Mouse (Mus musculus) urinary bladder, postnatal 0 days (tissue): Measurements from ENCODE around the gene Scyl1. TPM values are rescaled to one million over a fixed set of nuclear protein-coding genes. Genes with fewer than 3 reads are reported as not detected.

Experiments used
- polyA plus RNA-seq: library from polyadenylated mRNA; unstranded; fragments of >200 nt; fragmentation: Nextera tagmentation; extraction: Ambion mirVana; gene quantifications from 2 replicates; pipeline ENCODE4 v1.2.1, GENCODE M21; 2015

The Scyl1 gene
- polyA plus RNA-seq = 62.1 and 63.5 TPM in 2 replicates

DNA sequence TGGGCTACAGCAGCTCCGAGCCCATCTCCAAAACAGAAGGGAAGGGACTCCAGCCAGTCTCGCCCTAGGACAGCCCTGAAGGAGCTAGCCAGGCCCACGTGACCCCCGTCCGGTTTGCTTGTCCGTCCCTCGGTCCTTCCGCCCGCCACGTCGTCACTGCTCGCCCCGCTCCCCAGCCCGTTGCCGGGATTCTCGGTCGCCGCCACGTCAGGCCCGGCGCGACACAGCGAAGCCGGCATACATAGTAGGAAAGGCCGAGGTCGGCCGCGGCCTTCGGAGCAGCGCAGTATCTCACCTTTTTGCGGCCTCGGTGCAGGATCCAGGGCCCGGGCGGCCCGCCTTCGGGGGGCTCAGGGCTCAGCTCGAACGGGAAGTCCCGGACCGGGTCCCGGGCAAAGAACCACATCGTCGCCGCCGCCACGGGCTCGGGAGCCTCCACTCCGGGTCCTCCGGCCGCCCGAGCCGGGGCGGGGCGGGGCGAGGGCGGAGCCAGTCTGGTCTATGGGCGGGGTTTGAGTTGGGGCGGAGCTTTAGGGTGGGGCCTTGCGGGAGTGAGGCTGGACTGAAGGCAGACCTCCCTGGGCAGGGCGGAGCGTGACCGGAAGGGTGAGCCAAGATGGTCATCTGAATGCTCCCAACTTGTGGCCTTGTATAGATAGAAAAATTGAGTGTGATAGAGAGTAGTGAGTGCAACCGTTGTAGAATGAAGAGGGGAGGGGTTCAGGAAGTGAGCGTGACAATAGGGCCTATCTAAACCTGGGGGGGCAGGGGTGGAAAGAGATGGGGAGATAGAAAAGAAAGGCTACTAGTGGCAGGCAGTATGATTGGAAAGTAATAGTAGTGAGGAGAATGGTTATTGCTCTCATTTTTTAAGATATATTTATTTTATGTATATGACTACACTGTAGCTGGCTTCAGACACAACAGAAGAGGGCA is at the start of gene Scyl1:
TSS of gene Scyl1 (minus strand) at position 495 of the 936 bp plus-strand sequence.

DNA sequence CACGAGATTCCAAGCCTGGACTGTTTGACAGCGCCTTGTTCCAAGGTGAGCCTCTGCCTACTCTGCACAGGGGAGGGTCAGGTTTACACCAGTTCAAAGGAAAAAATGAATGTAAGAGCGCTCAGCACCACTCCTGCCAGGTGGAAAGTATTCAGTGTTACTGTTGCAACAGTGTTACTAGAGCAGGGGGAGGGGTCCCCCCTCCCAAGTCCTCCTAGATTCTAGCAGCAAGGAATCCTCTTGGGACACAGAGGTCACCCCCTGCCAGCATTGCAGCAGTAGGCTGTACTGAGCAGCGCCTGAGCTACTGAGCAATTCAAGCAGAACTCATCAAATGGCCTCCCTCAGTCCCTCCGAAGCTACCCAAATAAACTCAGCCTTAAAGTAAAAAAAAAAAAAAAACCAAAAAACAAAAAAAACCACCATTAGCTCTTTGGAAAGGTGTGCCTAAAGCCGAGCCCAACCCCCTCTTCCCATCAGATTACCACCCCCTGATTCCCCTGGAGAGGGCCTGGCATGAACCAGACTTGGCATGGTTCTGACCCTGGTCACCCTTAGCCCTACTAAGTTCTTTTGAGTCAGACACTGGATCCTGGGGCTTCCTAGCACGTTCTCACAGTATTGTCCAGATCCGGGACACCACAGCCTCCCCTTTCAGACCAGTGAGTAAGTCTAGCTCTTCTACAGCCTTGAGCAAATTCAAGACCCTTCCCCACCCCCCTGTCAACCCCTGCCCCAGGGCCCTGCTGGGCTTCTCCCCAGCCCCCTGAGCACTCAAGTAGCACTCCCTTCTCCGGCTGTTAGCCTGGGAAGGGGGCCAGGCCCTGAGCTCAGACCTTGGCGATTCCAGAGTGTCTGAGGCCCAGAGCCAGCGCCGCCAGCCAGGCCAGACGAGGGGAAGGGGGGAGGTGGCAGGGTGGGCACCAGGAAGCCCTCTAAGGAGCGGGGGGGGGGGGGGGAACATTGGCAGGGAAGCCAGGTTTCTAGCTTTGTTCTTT is 30.6 kb downstream of the Scyl1 start, which contains the start of gene Ltbp3:
TSS of gene Ltbp3 (plus strand) at position 585 of the 998 bp plus-strand sequence.

DNA sequence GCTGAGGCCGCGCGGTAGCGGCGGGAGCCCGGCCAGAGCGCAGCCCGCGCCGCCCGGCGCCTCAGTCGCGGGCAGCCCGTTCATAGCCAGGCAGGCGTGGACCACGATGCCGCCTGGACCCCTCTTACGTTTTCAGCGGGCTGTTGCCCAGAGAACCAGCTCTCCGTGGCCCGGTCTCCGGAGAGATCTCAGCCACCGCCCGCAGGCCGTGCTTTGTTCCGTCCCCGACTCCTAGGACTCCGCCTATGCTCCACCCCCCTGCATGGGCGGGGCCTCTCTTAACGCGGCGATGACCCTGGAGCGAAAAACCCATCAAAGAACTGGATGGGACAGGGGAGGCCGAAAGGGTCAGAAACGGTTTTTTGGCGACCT is 41.8 kb downstream of the Scyl1 start, which contains the start of gene Fam89b:
TSS of gene Fam89b (minus strand) at position 210 of the 372 bp plus-strand sequence.

DNA sequence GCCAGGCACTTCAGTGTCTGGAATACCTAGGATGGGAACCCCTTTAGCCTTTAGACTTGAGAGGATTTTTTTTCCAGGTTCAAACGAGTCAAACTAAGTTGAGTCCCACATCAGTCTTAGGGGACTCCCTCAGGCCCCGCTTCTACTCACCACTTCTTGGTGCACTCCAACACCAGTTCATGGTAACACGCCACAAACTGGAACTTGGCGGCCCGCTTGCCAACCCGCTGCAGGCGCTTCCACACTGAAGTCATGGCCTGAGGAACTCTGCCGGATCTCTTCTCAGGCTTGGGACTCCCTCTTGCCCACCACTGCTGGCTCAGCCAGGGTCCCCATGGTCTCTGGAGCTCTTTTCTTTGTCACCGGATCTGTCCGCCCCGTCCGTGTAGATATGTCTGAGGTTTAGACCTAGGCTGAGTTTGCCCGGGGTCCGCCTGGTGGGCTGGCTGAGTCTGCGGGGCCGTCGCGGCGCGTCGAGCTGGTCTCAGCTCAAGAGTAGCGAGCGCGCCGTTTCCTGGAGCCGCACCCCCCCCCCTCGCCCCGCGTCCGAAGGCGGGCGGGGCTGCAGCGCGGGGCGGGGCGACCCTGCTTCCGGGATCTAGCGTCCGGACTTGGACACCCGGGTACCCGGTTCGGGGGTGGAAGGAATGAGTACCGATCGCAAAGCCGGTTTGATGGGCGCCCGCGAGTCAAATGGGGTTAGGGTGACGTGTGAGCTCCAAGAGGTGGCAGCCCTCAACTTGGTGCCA is 45.3 kb downstream of the Scyl1 start, which contains the start of gene Ehbp1l1:
TSS of gene Ehbp1l1 (minus strand) at position 551 of the 749 bp plus-strand sequence.

Other genes starting within 250 kb of the Scyl1 start
- gene Ovol1, start 210.8 kb downstream of the Scyl1 start, polyA plus RNA-seq = 2.6 and 3.4 TPM in 2 replicates
- 6.1 and 6.2 TPM in 2 replicates for gene Ap5b1, start 203.4 kb downstream of the Scyl1 start, polyA plus RNA-seq
- gene Rnaseh2c, start 169.5 kb downstream of the Scyl1 start, polyA plus RNA-seq = 45.5 and 58.5 TPM in 2 replicates
- 31.9 and 33.2 TPM in 2 replicates for gene Kat5, start 161.2 kb downstream of the Scyl1 start, polyA plus RNA-seq
- 38.5 and 43.5 TPM in 2 replicates for gene Rela, start 133.9 kb downstream of the Scyl1 start, polyA plus RNA-seq
- gene Sipa1, start 107.7 kb downstream of the Scyl1 start, polyA plus RNA-seq = 14.1 and 14.4 TPM in 2 replicates
- gene Map3k11, start 82.7 kb downstream of the Scyl1 start, polyA plus RNA-seq = 11.8 and 12.4 TPM in 2 replicates
- 8.9 and 9.8 TPM in 2 replicates for gene Pcnx3, start 82.5 kb downstream of the Scyl1 start, polyA plus RNA-seq
- gene Kcnk7, start 67.1 kb downstream of the Scyl1 start, polyA plus RNA-seq = 0.33 and 0.46 TPM in 2 replicates
- 120 and 126 TPM in 2 replicates for gene Ehbp1l1, start 45.1 kb downstream of the Scyl1 start, polyA plus RNA-seq
- gene Fam89b, start 41.8 kb downstream of the Scyl1 start, polyA plus RNA-seq = 52.4 and 60.2 TPM in 2 replicates
- gene Ltbp3, start 30.5 kb downstream of the Scyl1 start, polyA plus RNA-seq = 27.7 and 29.5 TPM in 2 replicates
- gene Frmd8, start 103.9 kb upstream of the Scyl1 start, polyA plus RNA-seq = 14.8 and 15.1 TPM in 2 replicates
- gene Slc25a45, start 106.4 kb upstream of the Scyl1 start, polyA plus RNA-seq = 3.7 and 4.5 TPM in 2 replicates
- gene Tigd3, start 122.7 kb upstream of the Scyl1 start, polyA plus RNA-seq = 0.47 and 0.54 TPM in 2 replicates
- gene Dpf2, start 141.6 kb upstream of the Scyl1 start, polyA plus RNA-seq = 52.6 and 59.0 TPM in 2 replicates
- gene Cdc42ep2, start 153.4 kb upstream of the Scyl1 start, polyA plus RNA-seq = 18.8 and 20.3 TPM in 2 replicates
- 41.8 and 42.6 TPM in 2 replicates for gene Pola2, start 192.8 kb upstream of the Scyl1 start, polyA plus RNA-seq
- 0.31 and 0.34 TPM in 2 replicates for gene Slc22a20, start 214.7 kb upstream of the Scyl1 start, polyA plus RNA-seq
- gene Capn1, start 244.5 kb upstream of the Scyl1 start, polyA plus RNA-seq = 30.2 and 32.8 TPM in 2 replicates